ENCODE assay signal across 22 mouse cellular contexts in the genomic region with DNA sequence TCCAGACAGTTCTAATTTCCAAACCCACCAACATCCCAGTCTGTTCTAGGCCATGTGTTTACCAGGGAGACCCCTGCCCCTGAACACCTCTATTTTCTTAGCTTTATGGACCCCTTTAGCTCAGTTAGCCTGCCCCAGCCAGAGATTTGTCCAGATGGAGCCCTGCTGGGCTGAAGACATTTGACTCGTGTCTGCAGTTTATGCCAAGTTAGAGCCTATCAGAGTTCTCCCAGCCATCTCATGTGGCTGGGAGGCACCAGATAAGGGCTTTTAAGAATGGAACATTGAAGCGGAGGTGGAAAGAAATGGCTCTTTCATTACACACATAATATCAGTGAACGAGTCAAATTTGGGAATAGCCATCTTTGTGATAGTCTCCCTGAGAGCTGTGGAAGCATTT. TPM values are rescaled to one million over a fixed set of nuclear protein-coding genes. Genes with fewer than 3 reads are reported as not detected.
DNase-seq lines count a peak whose midpoint lies in the region; ATAC-seq and TF ChIP-seq lines count a peak whose summit lies in the region.
"Had no signal": no experiment of that assay in that cellular context is flagged by ENCODE, and none has a peak within 500 bp of the region (broad histone marks: within the 10 kb centered on the region; RNA-seq: fewer than 3 reads in every experiment).

No protein-coding gene starts in this region.

- peak overlapping the region; percentile 13; the same call in 1 of the 2 replicates for H3K27ac ChIP-seq in heart, embryonic 12.5 days (ENCODE audit: poor library complexity, severe bottlenecking)
- peak overlapping the region; percentile 47 for H3K27ac ChIP-seq in liver, embryonic 11.5 days (ENCODE audit: low read depth, low read length)
- no peak overlapping the region for H3K27ac ChIP-seq in hindbrain, postnatal 0 days
- H3K27ac ChIP-seq: hindbrain, embryonic 13.5 days; intestine, embryonic 15.5 days; left cerebral cortex, adult 2 months; limb, embryonic 10.5 days had no signal

- no peak overlapping the region for H3K4me2 ChIP-seq in heart, embryonic 12.5 days
- H3K4me2 ChIP-seq in liver, embryonic 11.5 days: peak overlapping the region; percentile 39
- H3K4me2 ChIP-seq in hindbrain, postnatal 0 days (ENCODE audit: low read depth, low read length): no peak overlapping the region
- H3K4me2 ChIP-seq: hindbrain, embryonic 13.5 days; intestine, embryonic 15.5 days had no signal

- no peak overlapping the region for H3K9ac ChIP-seq in heart, embryonic 12.5 days
- no peak overlapping the region; the same call in 1 of the 2 replicates for H3K9ac ChIP-seq in liver, embryonic 11.5 days (ENCODE audit: low read depth, low read length)
- no peak overlapping the region for H3K9ac ChIP-seq in hindbrain, postnatal 0 days (replicated peaks; ENCODE audit: low read length)
- H3K9ac ChIP-seq: forebrain, postnatal 0 days; hindbrain, embryonic 13.5 days; intestine, embryonic 15.5 days had no signal

- no peak for TF ChIP-seq CTCF in hindbrain, postnatal 0 days (IDR thresholded peaks at IDR 0.05; ENCODE audit: low read depth)

- peaks cover 4% of the 10 kb centered on the region; the same call in 1 of the 2 replicates for H3K36me3 ChIP-seq in heart, embryonic 12.5 days
- no peaks in the 10 kb centered on the region for H3K36me3 ChIP-seq in liver, embryonic 11.5 days (ENCODE audit: control insufficient read depth, insufficient read depth, low read length)
- H3K36me3 ChIP-seq in hindbrain, postnatal 0 days (ENCODE audit: insufficient read depth, low read length): no peaks in the 10 kb centered on the region
- H3K36me3 ChIP-seq: hindbrain, embryonic 13.5 days; intestine, embryonic 15.5 days; limb, embryonic 10.5 days had no signal

- DNase-seq in heart, postnatal 4 days: no peak
- DNase-seq in c-Kit-positive CD71-positive TER-119-positive erythroid progenitor cells, embryonic 14.5 days (ENCODE audit: low spot score): peak; percentile 78
- DNase-seq in liver, embryonic 11.5 days (ENCODE audit: low spot score): no peak
- no peak for DNase-seq in hindbrain, postnatal 0 days (ENCODE audit: low spot score)
- DNase-seq in urinary bladder, postnatal 14 days (ENCODE audit: low spot score): no peak
- DNase-seq: adrenal gland, postnatal 25 days; B cell, adult 2 months; cerebellum, adult 2 months; forebrain, postnatal 0 days; kidney, adult 9 months; kidney, postnatal 25 days; lung, adult 18-20 months; lung, postnatal 14 days; right cerebral cortex, postnatal 25 days; thymus, postnatal 25 days had no signal

- whole genome bisulfite sequencing in heart, embryonic 12.5 days: 34% methylated on average over 3 of the region's 3 CpGs
- WGBS in liver, embryonic 11.5 days: 52% methylated on average over 3 of the region's 3 CpGs
- WGBS in hindbrain, postnatal 0 days: 82% methylated on average over 3 of the region's 3 CpGs

- peak; percentile 54; the same call in 1 of the 2 replicates for ATAC-seq in heart, embryonic 12.5 days (ENCODE audit: insufficient number of reproducible peaks, low FRiP score)
- peak; percentile 80 for ATAC-seq in liver, embryonic 11.5 days (replicated peaks; ENCODE audit: low FRiP score)
- peak; percentile 74 for ATAC-seq in megakaryocyte progenitor cell, adult 5-6 weeks (replicated peaks; ENCODE audit: poor library complexity)
- no peak for ATAC-seq in hindbrain, postnatal 0 days
- ATAC-seq: forebrain, postnatal 0 days; intestine, embryonic 15.5 days had no signal

- H3K9me3 ChIP-seq in heart, embryonic 12.5 days (replicated peaks): no peaks in the 10 kb centered on the region
- no peaks in the 10 kb centered on the region for H3K9me3 ChIP-seq in liver, embryonic 11.5 days (ENCODE audit: control insufficient read depth, low read length)
- H3K9me3 ChIP-seq in hindbrain, postnatal 0 days (ENCODE audit: low read length): no peaks in the 10 kb centered on the region
- H3K9me3 ChIP-seq: hindbrain, embryonic 13.5 days; intestine, embryonic 15.5 days; limb, embryonic 10.5 days had no signal

- peaks cover 37% of the 10 kb centered on the region for H3K4me1 ChIP-seq in heart, embryonic 12.5 days (replicated peaks)
- peaks cover 21% of the 10 kb centered on the region for H3K4me1 ChIP-seq in liver, embryonic 11.5 days (replicated peaks; ENCODE audit: control insufficient read depth, insufficient read depth, low read length)
- 0 out of 2 replicates have a peak, but pooled peaks cover 4% of the 10 kb centered on the region for H3K4me1 ChIP-seq in hindbrain, postnatal 0 days (ENCODE audit: insufficient read depth, low read length)
- H3K4me1 ChIP-seq: intestine, embryonic 15.5 days had no signal

- no peaks in the 10 kb centered on the region for H3K27me3 ChIP-seq in heart, embryonic 12.5 days (replicated peaks)
- H3K27me3 ChIP-seq in liver, embryonic 11.5 days (replicated peaks; ENCODE audit: control insufficient read depth, insufficient read depth, low read length): no peaks in the 10 kb centered on the region
- H3K27me3 ChIP-seq in hindbrain, postnatal 0 days (ENCODE audit: insufficient read depth, low read length): no peaks in the 10 kb centered on the region
- H3K27me3 ChIP-seq: hindbrain, embryonic 13.5 days; intestine, embryonic 15.5 days had no signal

- no peak overlapping the region for H3K4me3 ChIP-seq in heart, embryonic 12.5 days
- H3K4me3 ChIP-seq in liver, embryonic 11.5 days (ENCODE audit: low read depth, low read length): no peak overlapping the region
- H3K4me3 ChIP-seq in hindbrain, postnatal 0 days (ENCODE audit: low read length): no peak overlapping the region
- H3K4me3 ChIP-seq: hindbrain, embryonic 13.5 days; intestine, embryonic 15.5 days; left cerebral cortex, adult 2 months; limb, embryonic 10.5 days had no signal

RNA-seq across cellular contexts. Expression of gene Casq2, which starts 57.3 kb away (rescaled TPM):
- 105 and 108 TPM in 2 replicates for polyA plus RNA-seq in heart, embryonic 12.5 days (2016; fragmentation: Nextera tagmentation; extraction: Ambion mirVana)
- total RNA-seq in heart, postnatal 4 days (2021): 100 to 1,000 TPM; 914 to 961 TPM
- polyA plus RNA-seq in liver, embryonic 11.5 days (2014; fragmentation: Nextera tagmentation; extraction: Ambion mirVana): 0.95 and 1.2 TPM in 2 replicates
- not detected in 2 replicates for total RNA-seq in megakaryocyte progenitor cell, adult 5-6 weeks (2015)
- total RNA-seq in megakaryocyte progenitor cell, adult 5-6 weeks (2017): not detected in 2 replicates
- 1.4 and 2.0 TPM in 2 replicates for total RNA-seq in hindbrain, postnatal 0 days (2014; rRNA removed)
- polyA plus RNA-seq in hindbrain, postnatal 0 days (2015; fragmentation: Nextera tagmentation; extraction: Ambion mirVana): 0.56 and 0.92 TPM in 2 replicates
- total RNA-seq: neutrophil, adult 5-6 weeks had no signal

Comparison
In these comparisons a context has a peak if more than half of its experiments do, and no peak if none do; other contexts are left out.
1. RNA of gene Casq2, which starts 57.3 kb away (total RNA-seq): 914 to 961 TPM in heart, postnatal 4 days; 1.4 to 2.0 TPM in hindbrain, postnatal 0 days and not detected in megakaryocyte progenitor cell, adult 5-6 weeks; every median in the first group is over 100 times any median in the second.